Mouse (Mus musculus) c-Kit-positive CD71-positive TER-119-positive erythroid progenitor cells, embryonic 14.5 days (primary cell): Measurements from ENCODE around the gene Creb5.

Source experiments
- DNase-seq: peaks from one replicate; pipeline ENCODE4 v3.0.0-alpha.2; 2013; ENCODE audit warnings: low spot score

The Creb5 gene

GRCm38 (mm10) chr6:53548236-53548635 lies 261.2 kb downstream of the Creb5 start:
- no peak for DNase-seq

GRCm38 (mm10) chr6:53549409-53549808 lies 262.3 kb downstream of the Creb5 start:
- no peak for DNase-seq

- no peak for DNase-seq
Observed at GRCm38 (mm10) chr6:53556050-53556449, 269.0 kb downstream of the Creb5 start.

GRCm38 (mm10) chr6:53560928-53561327 lies 273.9 kb downstream of the Creb5 start:
- no peak for DNase-seq

DNA sequence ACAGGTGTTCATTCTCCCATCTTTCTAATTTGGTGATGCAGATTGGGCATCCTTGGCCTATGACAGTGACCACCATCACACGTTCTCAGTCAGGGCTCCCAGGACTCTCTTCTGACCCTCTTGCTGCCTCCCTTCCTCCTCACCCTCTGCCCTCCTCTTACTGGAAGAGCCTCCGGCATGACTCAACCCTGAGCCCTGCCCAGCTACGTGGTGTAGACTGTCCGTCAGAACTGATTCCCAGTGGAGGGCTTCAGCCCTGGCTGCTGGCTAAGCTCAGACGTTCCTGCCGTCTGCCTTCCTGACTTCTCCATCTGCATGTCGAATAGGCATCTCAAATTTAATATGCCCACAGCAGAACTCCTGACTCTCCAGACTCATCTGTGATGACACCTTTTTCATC lies 275.5 kb downstream of the Creb5 start:
- DNase-seq: no peak

DNA sequence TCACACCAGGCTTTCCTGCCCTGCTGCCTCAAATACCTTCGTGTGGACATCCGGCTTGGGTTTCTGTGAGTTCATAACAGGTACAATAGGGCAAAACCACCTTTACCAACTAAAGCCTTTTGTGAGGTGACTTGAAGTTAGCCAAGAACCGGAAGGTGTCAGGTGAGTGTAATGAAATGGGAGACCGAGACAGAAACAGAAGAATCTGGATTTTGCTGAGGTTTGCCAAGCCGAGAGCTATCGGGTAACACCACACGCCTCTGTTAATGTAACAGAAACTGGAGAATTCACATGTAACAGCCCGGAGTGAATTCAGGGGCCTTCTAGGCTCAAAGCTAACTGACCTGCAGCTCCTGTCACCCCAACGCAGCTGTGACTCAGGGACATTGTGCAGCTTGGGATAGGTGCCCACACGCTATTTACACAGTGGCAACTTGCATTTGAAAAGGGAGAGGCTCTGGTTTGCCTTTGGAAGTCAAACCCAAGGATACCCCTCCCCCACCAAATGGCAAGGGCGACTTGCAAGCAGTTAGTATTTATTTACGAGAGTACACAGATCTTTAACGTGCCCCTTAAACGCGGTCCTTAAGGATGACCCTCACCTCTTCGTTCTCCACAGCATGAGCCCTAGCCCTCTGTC lies 276.6 kb downstream of the Creb5 start:
- DNase-seq: no peak

DNA sequence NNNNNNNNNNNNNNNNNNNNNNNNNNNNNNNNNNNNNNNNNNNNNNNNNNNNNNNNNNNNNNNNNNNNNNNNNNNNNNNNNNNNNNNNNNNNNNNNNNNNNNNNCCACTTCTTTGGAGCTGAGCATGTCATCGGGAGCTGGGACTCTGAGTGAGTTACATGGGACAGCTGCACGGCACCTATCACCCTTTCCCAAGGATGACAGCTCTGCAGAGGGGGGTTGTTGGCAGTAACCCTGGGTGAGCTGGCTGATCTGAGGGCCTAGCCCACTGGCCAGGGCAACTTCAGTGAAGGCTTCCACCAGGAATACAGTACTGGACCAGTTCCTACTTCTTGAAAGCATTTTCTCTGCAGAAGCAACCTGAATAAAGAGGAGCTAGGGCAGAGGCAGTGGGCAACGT lies 282.4 kb downstream of the Creb5 start:
- DNase-seq: no peak

DNA sequence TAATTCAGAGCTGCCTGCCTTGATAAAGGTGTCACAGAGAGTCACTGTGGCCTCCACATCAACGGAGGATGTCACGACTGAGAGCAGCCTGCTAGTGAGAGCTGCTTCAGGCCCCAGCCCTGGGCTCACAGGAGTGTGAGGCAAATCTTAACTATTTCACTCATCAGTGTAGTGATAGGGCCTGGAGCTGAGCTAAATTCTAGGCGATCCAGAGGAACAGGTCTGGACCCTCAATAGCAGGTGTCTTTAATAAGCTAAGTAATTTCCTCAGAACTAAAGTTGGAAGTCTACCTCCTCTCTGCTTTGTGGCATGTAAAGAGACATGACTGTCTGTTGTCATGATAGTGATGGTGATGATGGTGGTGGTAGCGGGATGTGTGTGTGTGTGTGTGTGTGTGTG lies 283.8 kb downstream of the Creb5 start:
- no peak for DNase-seq

DNA sequence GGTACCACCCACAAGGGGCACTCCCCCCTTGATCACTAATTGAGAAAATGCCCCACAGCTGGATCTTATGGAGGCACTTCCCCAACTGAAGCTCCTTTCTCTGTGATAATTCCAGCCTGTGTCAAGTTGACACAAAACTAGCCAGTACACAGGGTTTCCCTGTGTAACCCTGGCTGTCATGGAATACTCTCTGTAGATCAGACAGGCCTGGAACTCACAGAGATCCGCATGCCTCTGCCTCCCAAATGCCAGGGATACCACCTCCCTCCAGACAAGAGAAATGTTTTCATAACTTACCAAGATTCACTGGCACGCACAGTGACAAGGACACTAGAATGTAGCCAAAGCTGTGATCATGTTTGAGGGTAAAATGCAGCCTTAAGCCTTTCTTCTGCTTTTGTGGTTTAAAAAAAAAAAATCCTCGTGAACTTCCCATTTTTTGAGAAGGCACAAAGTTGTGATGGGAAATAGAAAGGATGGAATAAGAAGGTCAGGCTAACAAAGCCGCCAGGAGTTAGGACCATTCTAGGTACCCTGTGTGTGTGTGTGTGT lies 284.6 kb downstream of the Creb5 start:
- no peak for DNase-seq

GRCm38 (mm10) chr6:53572456-53572855 lies 285.4 kb downstream of the Creb5 start:
- no peak for DNase-seq

- no peak for DNase-seq
Observed at GRCm38 (mm10) chr6:53572979-53573710, 286.1 kb downstream of the Creb5 start.

DNA sequence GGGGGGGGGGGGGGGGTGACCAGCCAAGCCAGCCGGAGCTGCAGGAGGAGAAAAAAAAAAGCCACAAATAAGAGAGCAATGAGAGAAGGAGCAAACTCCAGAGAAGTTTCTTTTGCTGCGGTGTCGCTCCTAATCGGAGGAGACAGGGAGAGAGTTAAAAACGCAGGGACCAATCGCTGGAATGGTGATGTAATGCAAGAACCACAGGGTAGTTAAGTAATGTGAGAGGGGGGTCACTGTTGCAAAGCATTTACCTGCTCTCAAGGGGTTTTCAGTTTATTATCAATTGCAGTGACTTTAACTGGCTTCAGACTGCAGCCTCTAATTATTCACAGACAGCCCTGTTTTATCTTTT lies 286.6 kb downstream of the Creb5 start:
- DNase-seq: no peak

- DNase-seq: no peak
Observed at GRCm38 (mm10) chr6:53574097-53574496, 287.0 kb downstream of the Creb5 start.

DNA sequence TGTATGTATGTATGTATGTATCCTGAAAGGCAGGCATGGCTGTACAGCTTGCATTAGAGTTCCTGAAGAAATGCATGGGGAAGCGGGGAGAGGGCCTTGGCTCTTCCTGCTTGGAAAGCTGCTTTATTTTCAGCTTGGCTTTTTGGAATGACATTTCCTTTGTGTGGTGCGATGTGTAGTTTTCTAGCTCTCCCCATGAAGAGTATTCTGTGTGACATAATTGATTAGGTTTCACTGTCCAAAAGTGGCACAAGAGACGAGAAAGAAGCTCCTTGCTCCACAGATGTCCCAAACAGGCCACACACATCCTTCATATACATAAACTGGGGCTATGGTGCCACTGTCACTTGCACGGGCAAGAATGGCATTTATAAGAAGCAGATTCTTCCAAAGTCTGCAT lies 288.1 kb downstream of the Creb5 start:
- DNase-seq: no peak

DNA sequence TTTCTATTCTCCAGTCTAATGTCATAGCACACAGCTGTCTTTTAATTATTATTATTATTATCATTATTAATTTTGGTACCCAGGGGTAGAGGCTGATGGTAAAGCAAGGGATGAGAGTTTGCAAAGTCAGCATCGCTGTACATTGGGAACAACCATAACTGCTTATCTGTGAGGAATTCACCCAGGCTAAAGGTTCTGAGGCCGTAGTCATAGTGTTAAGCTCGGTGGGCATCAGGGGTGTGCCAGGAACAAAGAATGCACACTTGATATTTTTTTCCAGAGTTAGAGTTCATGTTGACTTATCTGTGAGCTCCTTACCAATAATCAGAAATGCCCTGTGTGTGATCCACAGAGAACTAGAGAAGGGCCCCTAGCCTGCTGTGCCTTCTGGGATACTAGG lies 288.8 kb downstream of the Creb5 start:
- DNase-seq: no peak

- no peak for DNase-seq
Observed at GRCm38 (mm10) chr6:53576841-53577240, 289.8 kb downstream of the Creb5 start.

GRCm38 (mm10) chr6:53577776-53578175 lies 290.7 kb downstream of the Creb5 start:
- DNase-seq: no peak

DNA sequence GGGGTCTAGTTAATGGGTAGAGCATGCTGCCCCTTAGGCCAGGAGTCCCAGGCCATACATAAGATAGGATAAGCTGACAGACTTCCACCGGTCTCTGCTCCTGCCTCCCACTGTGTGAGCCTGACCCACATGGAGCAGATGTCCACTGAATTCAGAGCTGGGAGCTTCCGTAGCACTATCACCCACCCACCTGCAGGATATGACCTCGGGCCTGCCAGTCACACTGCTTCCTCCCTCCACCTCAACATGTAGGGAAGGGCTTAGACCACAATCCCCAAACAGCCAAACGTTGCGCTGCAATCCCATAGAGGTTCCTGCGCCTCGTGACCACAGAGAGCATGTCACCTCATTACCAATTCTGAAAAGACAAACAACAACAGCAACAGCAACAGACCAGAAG lies 293.3 kb downstream of the Creb5 start:
- DNase-seq: no peak

DNA sequence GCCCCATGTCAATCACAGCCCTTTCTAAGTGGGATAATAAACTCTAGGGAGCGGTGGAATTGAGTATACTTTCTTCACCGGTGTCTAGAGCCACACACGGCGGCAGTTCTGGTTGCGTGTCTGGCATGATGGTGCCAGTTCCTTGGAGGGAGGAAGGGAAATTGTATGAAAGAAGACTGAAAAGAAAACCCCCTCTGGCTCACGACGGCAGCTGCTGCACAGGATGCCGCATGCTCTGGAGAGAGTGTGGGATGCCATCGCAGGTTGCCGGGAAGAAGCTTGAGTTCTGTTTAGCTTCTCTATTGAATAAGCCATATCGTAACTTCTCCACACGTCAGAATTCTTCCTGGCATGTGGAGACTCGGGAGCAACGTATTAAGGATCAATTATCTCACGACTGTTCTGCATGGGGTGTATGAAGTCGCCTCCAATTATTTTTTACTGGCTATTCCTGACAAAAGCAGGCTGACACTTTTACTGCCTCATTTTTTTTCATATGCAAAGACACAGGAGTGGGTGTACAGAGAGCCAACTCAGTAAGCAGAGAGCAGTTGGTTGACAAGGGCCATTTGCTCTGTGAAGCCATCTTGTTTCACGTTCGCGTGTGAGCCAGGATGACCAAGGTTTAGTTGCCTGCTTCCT lies 296.3 kb downstream of the Creb5 start:
- DNase-seq: no peak

GRCm38 (mm10) chr6:53584718-53585405 lies 297.8 kb downstream of the Creb5 start:
- no peak for DNase-seq

DNA sequence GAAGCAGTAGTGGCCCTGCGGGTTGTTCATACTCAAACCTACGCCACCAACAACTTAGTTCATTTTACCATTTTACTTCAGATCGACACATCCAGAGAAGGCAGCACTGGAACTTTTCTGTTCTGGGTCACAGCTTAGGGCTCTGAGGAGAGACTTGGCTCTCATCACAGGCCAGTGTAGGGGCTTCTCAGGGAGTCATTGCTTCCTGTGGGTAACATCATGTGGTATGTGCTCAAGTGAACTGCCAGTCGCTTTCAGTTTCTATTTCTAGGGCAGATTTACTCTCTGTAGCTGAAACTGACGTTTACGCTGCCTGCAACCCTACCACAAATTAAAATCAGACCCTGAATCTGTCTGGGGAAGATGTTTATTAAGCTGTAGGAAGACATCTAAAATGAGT lies 302.7 kb downstream of the Creb5 start:
- no peak for DNase-seq

DNA sequence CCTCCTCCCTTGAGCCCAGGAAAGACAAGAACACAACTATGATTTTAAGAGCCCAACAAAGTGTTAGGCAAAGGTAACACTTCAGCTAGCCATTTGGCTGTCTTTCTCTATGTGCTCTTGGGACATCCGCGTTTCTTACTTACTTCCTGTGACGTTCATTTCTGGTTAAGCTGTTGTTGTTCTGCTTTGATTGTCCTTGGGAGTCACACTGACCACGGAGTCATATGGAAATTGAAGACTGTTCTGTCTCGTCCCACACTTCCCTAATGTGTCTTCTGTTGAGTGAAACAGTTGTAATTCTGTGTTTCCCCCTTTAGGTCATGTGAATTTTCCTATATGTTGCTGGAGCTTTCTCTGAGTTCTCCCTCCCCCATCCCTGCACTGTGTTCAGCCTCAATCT lies 305.2 kb downstream of the Creb5 start:
- DNase-seq: no peak

GRCm38 (mm10) chr6:53593603-53594002 lies 306.5 kb downstream of the Creb5 start:
- no peak for DNase-seq
